Mouse (Mus musculus) brain, adult 2 months (tissue): ENCODE measurements at regions not wholly inside any gene's neighbourhood (a gene's known extent, or its start where the extent isn't known, plus 50 kb on each side); places are given as distances from the start of the nearest gene placed in this dataset.

ENCODE experiments used
- DNase-seq: peaks from one replicate; pipeline ENCODE4 v3.0.0; 2011; ENCODE audit warnings: low read depth, low spot score

DNA sequence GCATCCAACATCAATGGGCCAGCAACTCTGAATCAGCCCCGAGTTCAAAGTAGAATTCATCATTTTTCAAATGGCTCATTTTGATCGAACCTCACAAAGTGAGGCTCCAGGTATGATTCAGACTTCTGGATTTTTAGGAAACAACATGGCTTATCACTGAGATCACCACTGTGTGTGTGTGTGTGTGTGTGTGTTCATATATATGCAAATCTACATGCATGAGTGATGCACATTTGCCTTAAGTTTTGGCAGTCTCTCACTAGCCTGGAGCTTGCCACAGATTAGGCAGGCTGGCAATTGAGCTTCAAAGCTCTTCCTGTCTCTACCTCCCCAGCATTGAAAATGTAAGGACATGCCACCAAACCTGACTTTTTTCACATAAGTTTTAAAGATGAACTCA lies 195.1 kb upstream of the Mindy3 start:
- no peak for DNase-seq

DNA sequence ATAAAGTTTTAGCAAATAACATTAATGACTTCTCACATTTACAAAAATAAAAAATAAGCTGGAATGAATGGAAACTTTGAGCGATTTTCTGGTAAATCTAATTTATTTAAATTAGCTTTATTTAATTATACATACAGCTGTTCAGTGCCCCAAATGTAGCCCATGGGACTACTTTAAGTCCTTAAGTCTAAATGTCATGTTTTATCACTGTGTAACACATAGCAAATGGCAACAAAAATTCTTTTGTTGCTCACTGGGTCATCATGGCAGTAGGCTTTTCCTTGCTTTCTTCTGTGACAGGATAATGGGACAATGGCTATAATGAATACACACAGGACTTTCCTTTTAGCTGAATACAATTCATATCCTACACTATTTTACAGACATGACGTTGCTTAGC lies 194.6 kb upstream of the Mindy3 start:
- DNase-seq = no peak

DNA sequence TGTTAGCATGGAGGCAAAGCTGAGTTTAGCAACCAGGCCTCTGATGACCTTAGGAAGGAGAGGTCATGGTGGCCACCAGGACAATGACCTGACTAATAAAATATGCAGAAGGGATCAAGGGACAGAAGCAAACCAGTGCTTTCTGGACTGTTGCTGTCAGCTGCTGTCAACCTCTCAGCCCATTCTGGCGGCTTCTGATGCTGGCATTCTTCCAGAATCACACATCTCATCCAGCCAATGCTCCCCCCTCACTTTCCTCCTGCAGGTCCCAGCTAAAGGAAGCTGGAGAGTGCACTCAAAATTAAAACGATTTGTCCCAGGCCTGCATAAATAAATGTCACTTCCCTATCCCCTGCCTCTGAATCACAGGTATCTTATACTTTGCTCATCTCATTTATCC lies 163.3 kb upstream of the Mindy3 start:
- DNase-seq = peak; percentile 15

DNA sequence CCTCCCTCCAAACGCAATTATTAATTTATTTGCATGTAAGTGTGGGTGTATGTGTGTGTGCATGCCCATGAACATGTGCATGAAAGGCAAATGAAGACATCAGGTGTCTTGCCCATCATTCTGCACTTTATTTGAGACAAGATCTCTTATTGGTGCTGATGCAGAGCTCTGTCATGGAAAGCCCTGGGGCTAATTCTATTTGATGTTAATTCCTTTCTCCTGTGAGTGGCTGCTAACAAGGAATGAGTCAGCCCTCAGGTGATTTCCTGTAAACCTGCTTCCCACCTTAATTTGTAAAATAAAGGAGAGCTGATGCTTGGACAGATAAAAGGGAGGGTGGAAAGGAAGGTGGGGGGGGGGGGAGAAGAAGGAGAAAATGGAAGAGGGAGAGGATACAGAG lies 138.5 kb upstream of the Mindy3 start:
- DNase-seq = no peak

DNA sequence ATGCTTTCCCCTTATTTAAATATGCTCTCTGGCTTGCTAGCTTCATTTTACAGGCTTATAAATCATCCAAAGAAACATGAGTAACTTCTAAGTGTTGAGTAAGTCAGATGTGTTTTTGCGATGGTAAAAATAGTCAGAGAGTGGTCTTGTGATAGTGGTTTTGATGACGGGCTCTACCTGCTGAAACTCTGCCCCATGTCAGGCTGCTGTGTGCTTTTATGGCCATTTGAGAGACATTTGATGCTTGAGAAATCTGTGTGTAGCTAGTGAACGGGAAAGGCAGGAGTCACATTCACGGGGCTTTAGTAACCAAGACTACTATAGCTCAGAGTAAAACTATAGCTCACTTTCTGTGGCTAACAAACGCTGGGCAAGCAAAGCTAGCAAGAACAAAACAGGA lies 103.1 kb upstream of the Mindy3 start:
- no peak for DNase-seq

DNA sequence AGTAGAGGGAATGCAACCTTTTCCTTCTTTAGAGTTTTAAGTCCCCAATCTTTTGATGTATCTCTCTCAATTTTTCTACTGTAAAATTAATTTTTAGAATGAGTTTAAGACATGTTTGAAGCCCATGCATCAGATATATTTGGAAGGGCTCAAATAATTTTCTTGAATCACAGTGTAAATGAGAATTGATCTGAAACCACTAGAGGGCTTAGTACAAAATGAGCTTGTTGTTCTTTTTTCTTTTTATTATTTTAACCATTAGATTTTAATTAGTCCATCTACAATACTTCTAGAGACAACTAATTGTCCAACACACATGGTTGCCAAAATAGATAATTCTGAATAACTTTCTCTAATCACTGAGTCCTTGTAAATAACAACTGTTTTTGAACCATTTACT lies 102.5 kb upstream of the Mindy3 start:
- DNase-seq = no peak

DNA sequence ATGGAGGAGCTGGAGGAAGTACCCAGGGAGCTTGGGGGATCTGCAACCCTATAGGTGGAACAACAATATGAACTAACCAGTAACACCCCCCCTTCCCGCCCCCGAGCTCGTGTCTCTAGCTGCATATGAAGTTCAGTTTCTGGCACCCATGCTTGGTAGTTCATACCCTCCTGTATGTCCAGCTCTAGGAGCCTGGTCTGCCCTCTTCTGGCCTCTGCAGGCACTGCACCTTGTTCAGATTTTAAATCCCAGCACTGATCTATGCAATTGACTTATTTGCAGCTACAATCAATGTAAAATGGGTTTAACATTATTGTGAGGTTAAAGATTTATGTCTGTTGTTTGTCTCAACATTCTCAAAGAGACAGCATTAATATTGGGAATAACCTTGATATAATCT lies 73.1 kb upstream of the Mindy3 start:
- no peak for DNase-seq

DNA sequence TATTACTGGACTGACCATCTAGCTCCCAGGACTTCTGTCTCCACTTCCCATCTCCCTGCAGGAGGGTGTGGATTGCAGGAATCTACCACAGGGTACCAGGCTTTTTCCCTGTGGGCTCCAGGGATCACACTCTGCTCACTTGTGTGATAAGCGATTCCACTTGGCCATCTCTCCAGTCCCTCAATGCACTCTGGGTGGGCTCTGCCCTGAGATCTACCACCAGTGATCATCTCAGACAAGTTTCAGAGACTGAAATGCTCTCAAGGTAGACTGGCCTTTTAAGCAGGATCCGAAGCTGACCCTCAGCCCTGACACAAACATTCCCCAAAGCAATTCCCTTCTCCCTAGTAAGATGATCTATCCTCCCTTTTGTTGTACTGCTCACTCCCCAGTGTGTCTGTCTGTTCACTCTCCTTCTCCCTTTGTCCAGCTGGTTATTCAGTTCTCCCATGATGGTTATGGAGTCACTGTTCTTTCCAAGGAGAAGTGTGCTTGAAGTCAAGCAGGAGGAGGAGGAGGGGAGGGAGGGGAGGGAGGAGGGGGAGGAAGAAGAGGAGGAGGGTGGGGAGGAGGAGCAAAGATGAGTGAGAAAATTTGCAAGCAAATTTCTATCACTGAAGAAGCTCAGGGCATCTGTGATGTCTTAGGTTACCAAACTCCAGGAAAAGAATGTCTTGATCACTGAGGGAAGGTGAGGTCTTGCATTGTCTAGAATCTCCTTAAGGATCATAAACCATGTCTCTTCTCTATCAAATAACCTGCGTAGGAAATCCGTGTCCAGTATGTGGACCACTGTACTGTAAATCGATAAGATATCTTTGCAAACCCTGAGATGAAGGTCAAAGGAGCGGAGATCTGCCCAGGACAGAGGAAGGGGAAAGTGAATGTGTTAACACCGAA lies 50.4 kb upstream of the Mindy3 start:
- DNase-seq = no peak
